Mouse (Mus musculus): ENCODE measurements around the gene Znrf2. TPM values are rescaled to one million over a fixed set of nuclear protein-coding genes. Genes with fewer than 3 reads are reported as not detected.

Gene Znrf2
- total and polyA plus RNA-seq, 3 experiments, result 20.3 to 49.4 (median 39.5) TPM

DNA sequence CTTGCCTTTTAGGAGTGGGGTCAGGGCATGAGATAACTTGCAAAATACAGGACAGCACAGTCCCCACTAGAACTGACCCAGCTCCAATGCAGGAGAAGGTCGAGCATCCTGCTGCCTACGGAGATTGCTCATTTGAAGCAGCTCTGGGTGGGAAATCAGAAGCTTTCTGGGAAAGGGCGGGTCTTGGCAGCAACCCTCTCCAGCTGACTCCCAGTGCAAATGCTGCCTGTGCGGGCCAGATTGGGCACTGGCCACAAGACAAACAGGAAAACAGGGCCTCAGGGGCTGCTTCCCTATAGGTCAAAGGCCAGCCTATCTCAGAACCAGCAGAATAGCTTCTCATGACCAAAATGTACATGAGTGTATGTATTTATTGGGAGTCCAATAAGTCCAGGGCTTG, 122.9 kb downstream of the Znrf2 start:
- H3K27me3 ChIP-seq (ENCODE audit: insufficient read depth, low read length), result peaks cover 6% of the 10 kb centered on the region; the same call in 1 of the 2 replicates
- ATAC-seq (ENCODE audit: extremely low read depth, insufficient number of reproducible peaks, low FRiP score, poor library complexity, severe bottlenecking) (no peak), DNase-seq (ENCODE audit: low spot score) (no peak)
- no peak for TF ChIP-seq POLR2AphosphoS5 (IDR thresholded peaks at IDR 0.05; ENCODE audit: insufficient replicate concordance, low read depth, low read length)
- no peak for TF ChIP-seq CTCF (IDR thresholded peaks at IDR 0.05; ENCODE audit: low read depth, low read length)
- no peak for TF ChIP-seq GATA2 (IDR thresholded peaks at IDR 0.05; ENCODE audit: borderline replicate concordance, low read depth, low read length)
- no peak for TF ChIP-seq GATA1 (IDR thresholded peaks at IDR 0.05; ENCODE audit: borderline replicate concordance, low read length)
- TF ChIP-seq TAL1 (conservative IDR thresholded peaks at IDR 0.05; ENCODE audit: low read depth, low read length), result no peak
- H3K36me3 ChIP-seq (replicated peaks), result no peaks in the 10 kb centered on the region
- no peaks in the 10 kb centered on the region for H3K4me1 ChIP-seq (ENCODE audit: insufficient read depth, low read depth, low read length)
- no peaks in the 10 kb centered on the region for H3K9me3 ChIP-seq (replicated peaks)
- no peak overlapping the region for H3K4me3 ChIP-seq (ENCODE audit: low read depth, low read length)

DNA sequence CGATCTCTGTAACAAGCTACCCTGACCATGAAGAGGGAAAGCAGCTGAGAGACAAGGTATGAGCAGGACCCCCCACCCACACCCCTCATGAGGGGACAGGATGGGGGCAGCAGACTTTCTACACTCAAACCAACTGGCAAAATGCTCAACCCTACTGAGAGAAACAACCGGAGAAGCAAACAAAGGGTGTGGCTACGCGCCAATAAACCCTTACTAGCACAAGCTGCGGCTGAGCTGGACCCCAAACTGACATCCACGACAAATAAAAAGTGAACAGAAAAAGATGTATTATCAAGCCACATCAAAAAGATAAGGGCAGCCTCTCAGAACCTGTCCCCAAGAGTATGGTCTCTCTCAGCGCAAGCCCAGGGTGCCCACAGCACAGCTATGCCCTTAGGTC, 123.4 kb downstream of the Znrf2 start:
- Histone ChIP-seq H3K36me3 (replicated peaks) (no peaks in the 10 kb centered on the region), H3K27me3 (ENCODE audit: insufficient read depth, low read length) (peaks cover 7% of the 10 kb centered on the region; the same call in 1 of the 2 replicates), H3K4me3 (ENCODE audit: low read depth, low read length) (no peak overlapping the region), H3K9me3 (replicated peaks) (no peaks in the 10 kb centered on the region), H3K4me1 (ENCODE audit: insufficient read depth, low read depth, low read length) (no peaks in the 10 kb centered on the region)
- TF ChIP-seq GATA1 (IDR thresholded peaks at IDR 0.05; ENCODE audit: borderline replicate concordance, low read length), result no peak
- TF ChIP-seq TAL1 (conservative IDR thresholded peaks at IDR 0.05; ENCODE audit: low read depth, low read length), result no peak
- TF ChIP-seq GATA2 (IDR thresholded peaks at IDR 0.05; ENCODE audit: borderline replicate concordance, low read depth, low read length), result no peak
- no peak for TF ChIP-seq POLR2AphosphoS5 (IDR thresholded peaks at IDR 0.05; ENCODE audit: insufficient replicate concordance, low read depth, low read length)
- no peak for TF ChIP-seq CTCF (IDR thresholded peaks at IDR 0.05; ENCODE audit: low read depth, low read length)
- ATAC-seq (ENCODE audit: extremely low read depth, insufficient number of reproducible peaks, low FRiP score, poor library complexity, severe bottlenecking) (no peak), DNase-seq (ENCODE audit: low spot score) (no peak)

- TF ChIP-seq GATA2 (IDR thresholded peaks at IDR 0.05; ENCODE audit: borderline replicate concordance, low read depth, low read length), result no peak
- no peak for TF ChIP-seq GATA1 (IDR thresholded peaks at IDR 0.05; ENCODE audit: borderline replicate concordance, low read length)
- H3K36me3 ChIP-seq (replicated peaks), result no peaks in the 10 kb centered on the region
- DNase-seq (ENCODE audit: low spot score) (no peak), ATAC-seq (ENCODE audit: extremely low read depth, insufficient number of reproducible peaks, low FRiP score, poor library complexity, severe bottlenecking) (no peak)
- H3K4me1 ChIP-seq (ENCODE audit: insufficient read depth, low read depth, low read length), result no peaks in the 10 kb centered on the region
- H3K27me3 ChIP-seq (ENCODE audit: insufficient read depth, low read length), result peaks cover 7% of the 10 kb centered on the region; the same call in 1 of the 2 replicates
- no peak overlapping the region for H3K4me3 ChIP-seq (ENCODE audit: low read depth, low read length)
- no peaks in the 10 kb centered on the region for H3K9me3 ChIP-seq (replicated peaks)
Observed at GRCm38 (mm10) chr6:54941149-54941548, 124.4 kb downstream of the Znrf2 start.

Other genes starting within 250 kb of the Znrf2 start
- 14.3 and 16.2 TPM in 2 replicates for gene Plekha8, start 221.8 kb upstream of the Znrf2 start, total RNA-seq (2014; fragmentation: Nextera tagmentation)
- gene Plekha8, start 221.8 kb upstream of the Znrf2 start, total RNA-seq (2017), result 14.2 and 14.7 TPM in 2 replicates
- gene Plekha8, start 221.8 kb upstream of the Znrf2 start, polyA plus RNA-seq (2012), result 1.5 and 1.7 TPM in 2 replicates
- gene Fkbp14, start 219.6 kb upstream of the Znrf2 start, total RNA-seq (2014; fragmentation: Nextera tagmentation), result 5.2 and 6.7 TPM in 2 replicates
- gene Fkbp14, start 219.6 kb upstream of the Znrf2 start, total RNA-seq (2017), result 2.1 and 2.5 TPM in 2 replicates
- 0.03 and 0.11 TPM in 2 replicates for gene Fkbp14, start 219.6 kb upstream of the Znrf2 start, polyA plus RNA-seq (2012)
- 1.7 and 3.2 TPM in 2 replicates for gene Mturn, start 135.3 kb upstream of the Znrf2 start, total RNA-seq (2014; fragmentation: Nextera tagmentation)
- gene Mturn, start 135.3 kb upstream of the Znrf2 start, total RNA-seq (2017), result 1.9 and 2.1 TPM in 2 replicates
- gene Mturn, start 135.3 kb upstream of the Znrf2 start, polyA plus RNA-seq (2012), result 0.96 and 1.8 TPM in 2 replicates
- gene Nod1, start 155.7 kb downstream of the Znrf2 start, total RNA-seq (2014; fragmentation: Nextera tagmentation), result not detected in 2 replicates
- gene Nod1, start 155.7 kb downstream of the Znrf2 start, total RNA-seq (2017), result 0.06 and 0.11 TPM in 2 replicates
- 0.03 and 0.04 TPM in 2 replicates for gene Nod1, start 155.7 kb downstream of the Znrf2 start, polyA plus RNA-seq (2012)
- 7.4 and 15.5 TPM in 2 replicates for gene Ggct, start 176.0 kb downstream of the Znrf2 start, total RNA-seq (2014; fragmentation: Nextera tagmentation)
- gene Ggct, start 176.0 kb downstream of the Znrf2 start, total RNA-seq (2017), result 5.1 and 13.9 TPM in 2 replicates
- 10.8 and 13.9 TPM in 2 replicates for gene Ggct, start 176.0 kb downstream of the Znrf2 start, polyA plus RNA-seq (2012)
- gene Gars, start 221.1 kb downstream of the Znrf2 start, total RNA-seq (2014; fragmentation: Nextera tagmentation), result 160 and 165 TPM in 2 replicates
- gene Gars, start 221.1 kb downstream of the Znrf2 start, total RNA-seq (2017), result 146 and 147 TPM in 2 replicates
- gene Gars, start 221.1 kb downstream of the Znrf2 start, polyA plus RNA-seq (2012), result 130 and 136 TPM in 2 replicates

Measured in G1E (cell line).